ENCODE assay signal across 9 mouse cellular contexts in genomic region chr7:19265928-19266822, GRCm38 (mm10). TPM values are rescaled to one million over a fixed set of nuclear protein-coding genes. Genes with fewer than 3 reads are reported as not detected.
DNase-seq lines count a peak whose midpoint lies in the region; ATAC-seq and TF ChIP-seq lines count a peak whose summit lies in the region.
"Had no signal": no experiment of that assay in that cellular context is flagged by ENCODE, and none has a peak within 500 bp of the region (broad histone marks: within the 10 kb centered on the region; RNA-seq: fewer than 3 reads in every experiment).

No protein-coding gene starts in this region.

- no peaks in the 10 kb centered on the region for H3K27me3 ChIP-seq in midbrain, embryonic 13.5 days
- no peaks in the 10 kb centered on the region for H3K27me3 ChIP-seq in midbrain, postnatal 0 days (ENCODE audit: insufficient read depth, low read length)
- H3K27me3 ChIP-seq in small intestine, adult 2 months (ENCODE audit: control insufficient read depth, insufficient read depth, low read length), result no peaks in the 10 kb centered on the region
- H3K27me3 ChIP-seq: embryonic facial prominence, embryonic 12.5 days had no signal

- no peak overlapping the region for H3K27ac ChIP-seq in midbrain, embryonic 13.5 days
- no peak overlapping the region for H3K27ac ChIP-seq in midbrain, postnatal 0 days (ENCODE audit: low read depth, low read length)
- peak overlapping the region; percentile 89 for H3K27ac ChIP-seq in small intestine, adult 2 months (ENCODE audit: insufficient read depth, low read depth, low read length)
- H3K27ac ChIP-seq: embryonic facial prominence, embryonic 12.5 days had no signal

- H3K36me3 ChIP-seq in midbrain, embryonic 13.5 days, result peaks cover 35% of the 10 kb centered on the region
- H3K36me3 ChIP-seq in midbrain, postnatal 0 days (ENCODE audit: insufficient read depth, low read length), result peaks cover 24% of the 10 kb centered on the region
- peaks cover 45% of the 10 kb centered on the region for H3K36me3 ChIP-seq in small intestine, adult 2 months (ENCODE audit: control insufficient read depth, insufficient read depth, low read length)

- WGBS in midbrain, embryonic 13.5 days, result 87% methylated on average over 10 of the region's 10 CpGs
- 77% methylated on average over 10 of the region's 10 CpGs for WGBS in midbrain, postnatal 0 days
- WGBS in small intestine, adult 2 months, result 14% methylated on average over 10 of the region's 10 CpGs

- DNase-seq in midbrain, postnatal 0 days (ENCODE audit: low spot score), result no peak
- DNase-seq in heart, adult 9 months (ENCODE audit: low spot score in 2 of 2), result peak; percentile 23 to 51
- peak; percentile 51 for DNase-seq in liver
- DNase-seq in embryo, embryonic 9.5 days (ENCODE audit: extremely low spot score), result no peak
- no peak for DNase-seq in frontal cortex, postnatal 14 days (ENCODE audit: low spot score in 2 of 2)
- DNase-seq in left cerebral cortex, adult 8-10 months (ENCODE audit: low spot score in 2 of 2), result no peak

- peaks cover 27% of the 10 kb centered on the region for H3K4me1 ChIP-seq in midbrain, embryonic 13.5 days (replicated peaks)
- H3K4me1 ChIP-seq in midbrain, postnatal 0 days (ENCODE audit: insufficient read depth, low read length), result peaks cover 4% of the 10 kb centered on the region; the same call in 1 of the 2 replicates
- H3K4me1 ChIP-seq in small intestine, adult 2 months (ENCODE audit: control insufficient read depth, insufficient read depth, insufficient read length, low read length), result peaks cover 38% of the 10 kb centered on the region

- no peaks in the 10 kb centered on the region for H3K9me3 ChIP-seq in midbrain, embryonic 13.5 days
- H3K9me3 ChIP-seq in midbrain, postnatal 0 days (ENCODE audit: low read length), result no peaks in the 10 kb centered on the region
- H3K9me3 ChIP-seq: embryonic facial prominence, embryonic 12.5 days had no signal

- TF ChIP-seq CTCF in midbrain, postnatal 0 days (IDR thresholded peaks at IDR 0.05), result no peak
- no peak for TF ChIP-seq CTCF in small intestine, adult 2 months (IDR thresholded peaks at IDR 0.05; ENCODE audit: extremely low read depth, insufficient read length, insufficient replicate concordance, low read depth, low read length)

- ATAC-seq in midbrain, embryonic 13.5 days, result no peak
- ATAC-seq in midbrain, postnatal 0 days (ENCODE audit: low FRiP score), result no peak

- no peak overlapping the region for H3K4me3 ChIP-seq in midbrain, embryonic 13.5 days (replicated peaks)
- no peak overlapping the region for H3K4me3 ChIP-seq in midbrain, postnatal 0 days (ENCODE audit: low read depth, low read length)
- peak overlapping the region; percentile 55 for H3K4me3 ChIP-seq in small intestine, adult 2 months (ENCODE audit: low read depth, low read length)
- H3K4me3 ChIP-seq: embryonic facial prominence, embryonic 12.5 days had no signal

- TF ChIP-seq POLR2A in small intestine, adult 2 months (IDR thresholded peaks at IDR 0.05; ENCODE audit: low read depth, low read length), result no peak

- no peak overlapping the region for H3K4me2 ChIP-seq in midbrain, embryonic 13.5 days (replicated peaks)
- no peak overlapping the region for H3K4me2 ChIP-seq in midbrain, postnatal 0 days (ENCODE audit: low read depth, low read length, poor library complexity, severe bottlenecking)
- H3K4me2 ChIP-seq: embryonic facial prominence, embryonic 12.5 days had no signal

- H3K9ac ChIP-seq in midbrain, embryonic 13.5 days (replicated peaks), result 0 out of 2 replicates have a peak overlapping the region, but pooled peaks have one; percentile 7
- no peak overlapping the region for H3K9ac ChIP-seq in midbrain, postnatal 0 days (replicated peaks; ENCODE audit: low read length, poor library complexity, severe bottlenecking)
- H3K9ac ChIP-seq: embryonic facial prominence, embryonic 12.5 days had no signal

RNA-seq across cellular contexts. Expression of gene Vasp, which starts 5.4 kb away (rescaled TPM):
- polyA plus RNA-seq in midbrain, embryonic 13.5 days (2015; fragmentation: Nextera tagmentation; extraction: Ambion mirVana), result 28.6 and 38.0 TPM in 2 replicates
- 50.9 and 56.9 TPM in 2 replicates for total RNA-seq in midbrain, postnatal 0 days (2014; rRNA removed)
- polyA plus RNA-seq in midbrain, postnatal 0 days (2015; fragmentation: Nextera tagmentation; extraction: Ambion mirVana), result 31.4 and 32.3 TPM in 2 replicates
- polyA plus RNA-seq in small intestine, adult 2 months (2012; rRNA removed), result 183 and 517 TPM in 2 replicates
- 10 to 100 TPM; 13.6 to 16.9 (median 15.6) TPM for total RNA-seq in left cerebral cortex, adult 8-10 months (2022)

RNA-seq across cellular contexts. Expression of gene Ppm1n, which starts 13.7 kb away (rescaled TPM):
- polyA plus RNA-seq in midbrain, embryonic 13.5 days (2015; fragmentation: Nextera tagmentation; extraction: Ambion mirVana), result 0.34 and 0.88 TPM in 2 replicates
- 1.8 and 2.2 TPM in 2 replicates for total RNA-seq in midbrain, postnatal 0 days (2014; rRNA removed)
- 1.2 and 1.4 TPM in 2 replicates for polyA plus RNA-seq in midbrain, postnatal 0 days (2015; fragmentation: Nextera tagmentation; extraction: Ambion mirVana)
- polyA plus RNA-seq in small intestine, adult 2 months (2012; rRNA removed), result 1.8 and 11.8 TPM in 2 replicates
- under 1 TPM in 1 of 4 experiments, not detected in 3; 0.68 TPM for total RNA-seq in left cerebral cortex, adult 8-10 months (2022)
- polyA plus RNA-seq: embryonic facial prominence, embryonic 12.5 days had no signal

RNA-seq across cellular contexts. Expression of gene Rtn2, which starts 16.2 kb away (rescaled TPM):
- 97.4 and 102 TPM in 2 replicates for polyA plus RNA-seq in midbrain, embryonic 13.5 days (2015; fragmentation: Nextera tagmentation; extraction: Ambion mirVana)
- 160 and 172 TPM in 2 replicates for total RNA-seq in midbrain, postnatal 0 days (2014; rRNA removed)
- polyA plus RNA-seq in midbrain, postnatal 0 days (2015; fragmentation: Nextera tagmentation; extraction: Ambion mirVana), result 104 and 107 TPM in 2 replicates
- polyA plus RNA-seq in small intestine, adult 2 months (2012; rRNA removed), result 6.7 and 11.7 TPM in 2 replicates
- total RNA-seq in left cerebral cortex, adult 8-10 months (2022), result 100 to 1,000 TPM; 108 to 133 (median 114) TPM

RNA-seq across cellular contexts. Expression of gene Opa3, which starts 38.0 kb away (rescaled TPM):
- 39.4 and 40.5 TPM in 2 replicates for polyA plus RNA-seq in midbrain, embryonic 13.5 days (2015; fragmentation: Nextera tagmentation; extraction: Ambion mirVana)
- 34.8 and 40.1 TPM in 2 replicates for total RNA-seq in midbrain, postnatal 0 days (2014; rRNA removed)
- 33.4 and 33.9 TPM in 2 replicates for polyA plus RNA-seq in midbrain, postnatal 0 days (2015; fragmentation: Nextera tagmentation; extraction: Ambion mirVana)
- 17.1 and 34.6 TPM in 2 replicates for polyA plus RNA-seq in small intestine, adult 2 months (2012; rRNA removed)
- total RNA-seq in left cerebral cortex, adult 8-10 months (2022), result 10 to 100 TPM; 40.2 to 46.7 (median 43.1) TPM

RNA-seq across cellular contexts. Expression of gene Fosb, which starts 43.7 kb away (rescaled TPM):
- not detected in 2 replicates for polyA plus RNA-seq in midbrain, embryonic 13.5 days (2015; fragmentation: Nextera tagmentation; extraction: Ambion mirVana)
- 0.38 and 0.66 TPM in 2 replicates for total RNA-seq in midbrain, postnatal 0 days (2014; rRNA removed)
- polyA plus RNA-seq in midbrain, postnatal 0 days (2015; fragmentation: Nextera tagmentation; extraction: Ambion mirVana), result 0.10 and 0.11 TPM in 2 replicates
- 1.7 and 16.7 TPM in 2 replicates for polyA plus RNA-seq in small intestine, adult 2 months (2012; rRNA removed)
- 10 to 100 TPM; 11.1 to 15.1 (median 13.8) TPM for total RNA-seq in left cerebral cortex, adult 8-10 months (2022)

Comparison
In these comparisons a context has a peak if more than half of its experiments do, and no peak if none do; other contexts are left out.
1. DNase-seq: peak in heart, adult 9 months (2 of 2) and liver (single experiment); none in midbrain, postnatal 0 days (single experiment), embryo, embryonic 9.5 days (single experiment), frontal cortex, postnatal 14 days (0 of 2) and left cerebral cortex, adult 8-10 months (0 of 2).